Mouse (Mus musculus) stomach, embryonic 15.5 days (tissue): ENCODE results near the gene Slc39a8. TPM values are rescaled to one million over a fixed set of nuclear protein-coding genes. Genes with fewer than 3 reads are reported as not detected.

Experiments used
- ATAC-seq: fragments of 200-750 bp; cut with Nextera tagmentation; 2 replicates; pipeline ENCODE4 v1.8.0; 2017; ENCODE audit warnings: low read depth, moderate number of reproducible peaks, moderate TSS enrichment; ENCODE audit not compliant: insufficient read depth, low FRiP score
- H3K27ac ChIP-seq: fragments of 300-500 bp; sonication (generic); 2 replicates; pipeline ENCODE4 v1.5.1; 2015; ENCODE audit warnings: mild to moderate bottlenecking, inconsistent platforms
- H3K27me3 ChIP-seq: fragments of 300-500 bp; sonication (generic); replicated peaks from 2 replicates; pipeline ENCODE4 v1.6.1; 2015; ENCODE audit warnings: inconsistent platforms
- H3K36me3 ChIP-seq: fragments of 300-500 bp; sonication (generic); 2 replicates; pipeline ENCODE4 v1.6.1; 2015; ENCODE audit warnings: inconsistent platforms
- H3K4me1 ChIP-seq: fragments of 300-500 bp; sonication (generic); 2 replicates; pipeline ENCODE4 v1.6.1; 2015; ENCODE audit warnings: inconsistent platforms
- H3K4me2 ChIP-seq: fragments of 300-500 bp; sonication (generic); 2 replicates; pipeline ENCODE4 v1.6.1; 2015; ENCODE audit warnings: mild to moderate bottlenecking, inconsistent platforms
- H3K4me3 ChIP-seq: fragments of 300-500 bp; sonication (generic); replicated peaks from 2 replicates; pipeline ENCODE4 v1.5.1; 2015; ENCODE audit warnings: inconsistent platforms
- H3K9ac ChIP-seq: fragments of 300-500 bp; sonication (generic); 2 replicates; pipeline ENCODE4 v1.6.1; 2015; ENCODE audit warnings: inconsistent platforms
- H3K9me3 ChIP-seq: fragments of 300-500 bp; sonication (generic); 2 replicates; pipeline ENCODE4 v1.6.1; 2016; ENCODE audit warnings: inconsistent platforms
- whole genome bisulfite sequencing: fragments of 180-500 bp; shearing (Covaris S2); methylation state at CpG from one replicate; pipeline ENCODE4 v1.1.7; 2015; 5-methylcytosine and 5-hydroxymethylcytosine counted together
- polyA plus RNA-seq: library from polyadenylated mRNA; unstranded; fragments of >200 nt; fragmentation: Nextera tagmentation; extraction: Ambion mirVana; gene quantifications from 2 replicates; pipeline ENCODE4 v1.2.1, GENCODE M21; 2015

Gene Slc39a8
- polyA plus RNA-seq, 1 experiment from 2014 or later = 13.3 TPM

DNA sequence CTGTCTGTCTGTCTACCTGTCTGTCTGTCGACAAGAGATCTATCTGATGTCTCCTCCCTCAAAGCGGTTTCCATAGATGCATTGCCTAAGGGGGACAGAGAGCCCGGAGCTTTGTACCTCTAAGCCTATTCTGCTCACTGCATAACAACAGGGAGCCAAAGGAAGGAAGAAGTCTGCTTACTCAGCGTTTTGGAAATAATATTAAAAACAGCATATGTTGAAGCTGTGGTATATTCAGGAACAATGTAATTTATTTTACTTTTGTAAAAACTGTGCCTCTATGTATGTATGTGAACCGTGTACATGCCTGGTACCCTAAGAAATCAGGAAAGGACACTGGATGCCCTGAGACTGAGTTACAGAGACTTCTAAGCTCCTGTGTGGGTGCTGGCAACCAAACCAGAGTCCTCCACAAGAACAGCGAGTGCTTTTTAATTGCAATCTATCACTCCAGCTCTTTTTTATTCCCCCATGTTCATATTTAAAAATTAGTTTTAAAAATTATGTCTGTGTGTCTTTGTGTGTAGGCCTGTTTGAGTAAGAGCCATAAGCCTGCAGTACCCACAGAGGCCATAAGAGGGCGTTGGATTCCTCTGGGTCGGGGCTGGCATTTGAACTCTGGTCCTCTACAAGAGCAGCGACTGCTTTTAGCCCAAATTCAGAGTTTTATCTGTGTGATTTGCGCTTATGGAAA is 28.7 kb downstream of the Slc39a8 start:
- no peak overlapping the region for H3K4me2 ChIP-seq
- 82% methylated on average over 10 of the region's 10 CpGs for WGBS
- no peak for ATAC-seq
- H3K27me3 ChIP-seq = no peaks in the 10 kb centered on the region
- no peak overlapping the region for H3K27ac ChIP-seq
- H3K36me3 ChIP-seq = no peaks in the 10 kb centered on the region
- no peaks in the 10 kb centered on the region for H3K4me1 ChIP-seq
- H3K9ac ChIP-seq = no peak overlapping the region
- no peaks in the 10 kb centered on the region for H3K9me3 ChIP-seq
- no peak overlapping the region for H3K4me3 ChIP-seq

DNA sequence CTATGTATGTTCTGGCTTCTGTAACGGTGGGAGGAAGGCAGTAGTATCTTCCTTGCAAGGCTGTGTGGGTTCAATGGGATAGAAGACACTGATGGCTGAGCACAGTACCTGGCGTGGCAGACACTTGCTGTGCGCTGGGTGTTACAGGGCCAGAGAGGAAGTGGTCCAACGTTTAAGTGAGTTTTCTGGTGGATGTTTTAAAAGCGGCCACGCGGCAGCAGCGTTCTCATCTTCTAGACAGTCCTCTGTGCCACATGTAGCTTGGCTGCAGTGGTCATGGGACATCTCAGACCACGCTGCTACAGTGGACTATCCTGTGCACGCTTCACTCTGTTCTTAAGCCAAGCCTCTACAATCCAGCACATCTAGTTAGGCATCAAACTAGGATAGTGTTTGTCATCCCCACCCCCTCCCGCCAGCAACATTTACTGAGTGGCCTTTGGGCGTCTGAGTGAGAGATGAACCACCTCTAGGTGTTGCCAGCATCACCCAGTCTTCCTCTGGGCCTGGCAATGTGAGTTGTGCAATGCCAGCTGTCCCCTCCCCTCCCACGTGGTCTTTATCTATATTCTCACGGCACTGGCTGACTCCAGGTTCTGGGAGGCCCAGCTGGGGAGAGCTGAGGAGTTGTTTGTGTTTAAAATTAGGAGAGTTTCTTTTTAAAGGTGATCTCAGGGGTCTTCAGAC is 29.4 kb downstream of the Slc39a8 start:
- Histone ChIP-seq H3K27ac (no peak overlapping the region), H3K4me2 (no peak overlapping the region), H3K4me3 (no peak overlapping the region), H3K36me3 (no peaks in the 10 kb centered on the region), H3K27me3 (no peaks in the 10 kb centered on the region), H3K4me1 (no peaks in the 10 kb centered on the region), H3K9me3 (no peaks in the 10 kb centered on the region), H3K9ac (no peak overlapping the region)
- WGBS = 73% methylated on average over 14 of the region's 14 CpGs
- peak; percentile 81; the same call in 1 of the 2 replicates for ATAC-seq

DNA sequence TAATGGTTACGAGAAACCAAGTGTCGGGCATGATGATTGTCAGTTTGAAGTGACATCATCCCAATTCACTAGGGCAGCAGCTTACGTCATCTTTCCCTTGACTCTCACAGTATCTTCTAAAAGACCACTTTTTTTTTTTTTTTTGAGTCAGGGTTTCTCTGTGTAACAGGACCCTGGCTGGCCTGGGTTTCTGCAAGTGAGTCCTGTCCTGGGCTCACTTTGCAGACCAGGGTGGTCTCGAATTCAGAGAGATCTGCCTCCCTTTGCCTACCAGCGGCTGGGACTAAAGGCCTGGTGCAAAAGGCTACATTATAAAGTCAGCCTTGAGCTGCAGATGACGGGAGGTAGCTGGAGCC is 29.9 kb downstream of the Slc39a8 start:
- Histone ChIP-seq H3K4me3 (no peak overlapping the region), H3K9me3 (no peaks in the 10 kb centered on the region), H3K27me3 (no peaks in the 10 kb centered on the region), H3K27ac (no peak overlapping the region), H3K9ac (no peak overlapping the region), H3K4me1 (no peaks in the 10 kb centered on the region), H3K4me2 (no peak overlapping the region), H3K36me3 (no peaks in the 10 kb centered on the region)
- ATAC-seq = no peak
- 74% methylated on average over 6 of the region's 6 CpGs for WGBS

DNA sequence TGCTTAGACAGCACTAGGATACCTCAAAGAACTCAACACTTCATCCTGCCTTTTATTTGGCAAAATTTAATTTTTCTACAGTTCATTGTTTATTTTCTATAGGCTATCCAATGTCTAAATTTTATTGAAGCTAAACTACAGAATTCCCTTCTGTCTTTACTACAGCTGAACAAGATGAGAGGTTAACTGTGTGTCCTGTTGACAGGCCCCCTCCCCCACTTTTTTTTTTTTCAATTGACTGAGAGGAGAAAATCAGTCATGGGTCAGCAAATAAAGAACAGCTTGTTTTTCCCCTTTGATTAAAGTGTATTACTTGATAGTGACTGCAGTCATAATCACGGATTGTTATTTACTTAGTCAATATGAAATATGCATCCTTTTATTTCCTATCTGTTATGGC is 31.2 kb downstream of the Slc39a8 start:
- Histone ChIP-seq H3K9me3 (no peaks in the 10 kb centered on the region), H3K4me3 (no peak overlapping the region), H3K9ac (no peak overlapping the region), H3K27ac (no peak overlapping the region), H3K4me1 (no peaks in the 10 kb centered on the region), H3K4me2 (no peak overlapping the region), H3K27me3 (no peaks in the 10 kb centered on the region), H3K36me3 (no peaks in the 10 kb centered on the region)
- no peak for ATAC-seq
- 46% methylated on average over 1 of the region's 1 CpGs for WGBS

DNA sequence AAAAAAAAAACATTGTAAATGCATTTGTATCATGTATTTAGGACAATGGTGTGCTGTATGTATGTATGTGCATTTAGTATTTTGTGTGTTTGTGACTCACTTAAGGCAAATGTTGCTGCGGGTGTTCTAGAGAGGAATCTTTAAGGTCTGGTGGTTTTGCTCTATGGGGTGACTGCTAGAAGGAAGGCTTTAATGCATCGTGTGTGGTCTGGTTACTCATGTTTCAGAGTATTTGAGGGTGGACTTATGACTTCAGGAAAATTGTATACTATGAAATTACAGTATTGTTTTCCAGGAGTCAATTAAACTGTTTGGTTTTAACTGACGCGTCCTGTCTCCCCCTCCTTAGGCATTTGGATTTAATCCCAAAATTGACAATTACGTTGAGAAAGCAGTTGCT is 32.1 kb downstream of the Slc39a8 start:
- no peak overlapping the region for H3K9ac ChIP-seq
- H3K9me3 ChIP-seq = no peaks in the 10 kb centered on the region
- no peaks in the 10 kb centered on the region for H3K4me1 ChIP-seq
- 53% methylated on average over 5 of the region's 5 CpGs for WGBS
- H3K4me2 ChIP-seq = no peak overlapping the region
- H3K27ac ChIP-seq = no peak overlapping the region
- H3K36me3 ChIP-seq = no peaks in the 10 kb centered on the region
- H3K27me3 ChIP-seq = no peaks in the 10 kb centered on the region
- no peak for ATAC-seq
- no peak overlapping the region for H3K4me3 ChIP-seq

DNA sequence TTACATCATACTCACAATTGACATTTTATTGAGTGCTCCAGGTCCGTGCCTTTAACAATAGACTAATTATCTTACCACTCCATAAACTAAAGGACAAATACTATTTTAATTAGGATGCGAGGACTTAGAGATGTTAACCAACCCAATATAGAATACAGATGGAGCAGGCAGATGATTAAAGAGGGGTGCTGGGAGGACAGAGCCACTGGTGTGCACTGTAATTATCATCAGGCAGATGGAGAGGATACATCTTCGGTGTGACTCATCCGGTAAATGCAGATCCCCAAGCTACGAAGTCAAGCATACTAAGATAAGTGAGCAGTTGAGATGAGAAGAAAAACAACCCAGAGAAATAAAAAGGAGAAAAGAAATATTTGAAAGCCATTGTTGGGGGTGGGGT is 34.4 kb downstream of the Slc39a8 start:
- 87% methylated on average over 5 of the region's 5 CpGs for WGBS
- Histone ChIP-seq H3K4me2 (no peak overlapping the region), H3K36me3 (no peaks in the 10 kb centered on the region), H3K27ac (no peak overlapping the region), H3K9ac (no peak overlapping the region), H3K4me3 (no peak overlapping the region), H3K9me3 (no peaks in the 10 kb centered on the region), H3K27me3 (no peaks in the 10 kb centered on the region), H3K4me1 (no peaks in the 10 kb centered on the region)
- no peak for ATAC-seq

DNA sequence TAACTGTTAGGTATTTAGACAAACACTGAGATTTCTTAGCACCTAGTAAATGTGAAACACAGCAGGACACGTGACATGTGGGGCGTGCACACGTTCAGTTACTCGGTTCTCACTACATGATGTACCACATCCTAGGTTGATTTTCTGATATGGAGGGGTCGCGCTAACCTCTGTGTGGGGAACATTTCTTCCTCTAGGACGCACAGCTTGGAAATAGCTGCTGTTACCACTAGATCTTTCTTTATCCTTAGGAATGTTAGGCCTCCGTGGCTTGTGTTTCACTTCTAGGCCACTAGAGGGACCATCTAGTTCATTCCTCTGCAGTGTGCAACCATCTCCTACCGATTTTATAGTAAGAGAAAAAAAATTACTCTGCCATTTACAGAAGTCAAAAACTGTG is 37.7 kb downstream of the Slc39a8 start:
- no peaks in the 10 kb centered on the region for H3K36me3 ChIP-seq
- no peaks in the 10 kb centered on the region for H3K4me1 ChIP-seq
- ATAC-seq = peak; percentile 50; the same call in 1 of the 2 replicates
- H3K9ac ChIP-seq = no peak overlapping the region
- WGBS = 52% methylated on average over 9 of the region's 9 CpGs
- no peak overlapping the region for H3K4me3 ChIP-seq
- no peaks in the 10 kb centered on the region for H3K9me3 ChIP-seq
- no peak overlapping the region for H3K4me2 ChIP-seq
- no peak overlapping the region for H3K27ac ChIP-seq
- no peaks in the 10 kb centered on the region for H3K27me3 ChIP-seq

DNA sequence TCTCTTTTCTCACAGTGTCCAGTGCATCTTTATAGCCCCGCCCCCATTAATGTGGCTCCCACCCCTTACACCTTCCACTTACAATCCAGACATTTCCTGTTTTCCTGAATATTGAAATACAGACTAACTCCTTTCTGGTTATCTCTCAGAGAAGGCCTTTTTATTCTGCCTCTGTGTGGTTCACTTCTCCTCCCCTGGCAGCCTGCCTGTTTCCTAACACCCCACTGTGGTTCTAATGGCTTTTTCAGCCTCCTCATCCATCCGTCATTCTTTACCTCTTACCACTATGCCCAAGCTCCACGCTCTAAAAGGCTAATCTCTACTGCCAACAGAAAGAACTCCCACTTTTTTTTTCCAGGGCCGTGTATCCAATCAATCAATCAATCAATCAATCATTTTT is 44.0 kb downstream of the Slc39a8 start:
- H3K27ac ChIP-seq = no peak overlapping the region
- no peak for ATAC-seq
- WGBS = 60% methylated on average over 4 of the region's 4 CpGs

DNA sequence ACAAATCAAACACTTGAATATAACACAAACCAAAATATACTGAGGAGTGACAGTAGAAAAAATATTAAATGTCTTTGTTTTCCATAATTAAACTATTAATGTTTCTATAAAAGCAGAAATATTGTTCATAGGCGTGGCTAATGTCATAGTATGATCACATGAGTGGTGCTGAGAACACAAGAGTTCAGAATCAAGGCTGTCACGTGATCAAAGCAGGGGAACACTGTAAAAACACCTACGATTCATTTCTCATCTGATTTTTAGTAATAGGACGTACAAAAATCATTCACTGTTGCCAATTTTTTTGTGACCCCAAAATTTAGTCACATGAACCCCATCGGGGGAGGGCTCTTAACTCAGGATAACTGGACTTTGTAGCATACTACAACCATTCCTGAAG is 47.2 kb downstream of the Slc39a8 start:
- no peak overlapping the region for H3K4me3 ChIP-seq
- WGBS = 86% methylated on average over 5 of the region's 5 CpGs

More for the DNA sequence above, 44.0 kb downstream of the Slc39a8 start:
- Histone ChIP-seq H3K4me2 (no peak overlapping the region), H3K27me3 (no peaks in the 10 kb centered on the region), H3K9ac (no peak overlapping the region), H3K4me1 (no peaks in the 10 kb centered on the region), H3K4me3 (no peak overlapping the region), H3K36me3 (no peaks in the 10 kb centered on the region), H3K9me3 (no peaks in the 10 kb centered on the region)

DNA sequence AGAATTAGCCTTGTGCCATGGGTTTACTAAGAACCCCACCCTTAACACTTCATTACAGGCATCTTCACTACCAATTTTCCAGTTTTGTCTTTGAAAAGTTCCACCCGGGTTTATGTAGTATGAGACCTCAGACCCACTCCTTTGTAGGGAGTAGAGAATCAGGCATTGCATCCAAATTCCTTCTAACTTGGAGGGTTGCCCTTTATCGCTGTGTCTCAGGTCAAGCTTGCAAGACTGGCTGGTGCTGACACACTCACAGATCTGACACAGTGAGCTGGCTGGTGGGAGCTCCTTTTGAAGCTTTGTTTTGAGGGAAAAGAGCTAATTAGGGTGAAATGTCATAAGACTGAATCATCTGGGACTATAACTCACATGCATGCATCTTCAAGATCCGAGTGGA is 48.5 kb downstream of the Slc39a8 start:
- Histone ChIP-seq H3K9ac (no peak overlapping the region), H3K27ac (no peak overlapping the region), H3K4me3 (no peak overlapping the region), H3K9me3 (no peaks in the 10 kb centered on the region), H3K4me2 (no peak overlapping the region), H3K27me3 (no peaks in the 10 kb centered on the region), H3K4me1 (no peaks in the 10 kb centered on the region), H3K36me3 (no peaks in the 10 kb centered on the region)
- WGBS = 80% methylated on average over 3 of the region's 3 CpGs
- ATAC-seq = no peak

More for the DNA sequence above, 47.2 kb downstream of the Slc39a8 start:
- ATAC-seq = no peak
- Histone ChIP-seq H3K27me3 (no peaks in the 10 kb centered on the region), H3K4me2 (no peak overlapping the region), H3K4me1 (no peaks in the 10 kb centered on the region), H3K9me3 (no peaks in the 10 kb centered on the region), H3K9ac (no peak overlapping the region), H3K36me3 (no peaks in the 10 kb centered on the region), H3K27ac (no peak overlapping the region)

DNA sequence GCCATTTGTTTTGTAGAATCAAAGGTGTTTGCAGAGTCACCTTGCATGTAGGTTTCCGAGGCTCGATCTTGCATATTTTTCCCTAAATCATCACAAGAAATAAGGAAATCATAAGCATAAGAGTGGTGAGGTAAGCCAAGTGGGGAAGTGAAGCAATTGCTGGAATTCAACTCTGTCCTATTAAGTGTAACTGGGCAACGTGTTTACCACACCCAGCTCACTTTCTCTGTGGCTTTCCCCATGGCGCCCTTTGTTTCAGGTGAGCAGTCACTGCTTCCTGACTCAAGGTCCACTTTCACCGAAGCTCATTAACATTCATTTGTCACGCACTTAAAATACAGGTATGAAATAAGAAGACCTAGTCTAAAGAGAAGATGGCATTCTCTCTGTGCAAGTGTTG is 53.0 kb downstream of the Slc39a8 start:
- H3K27me3 ChIP-seq = no peaks in the 10 kb centered on the region
- no peak overlapping the region for H3K4me3 ChIP-seq
- no peak overlapping the region for H3K9ac ChIP-seq
- no peak overlapping the region for H3K27ac ChIP-seq
- WGBS = 91% methylated on average over 6 of the region's 6 CpGs
- no peaks in the 10 kb centered on the region for H3K9me3 ChIP-seq
- no peaks in the 10 kb centered on the region for H3K36me3 ChIP-seq
- no peak overlapping the region for H3K4me2 ChIP-seq
- H3K4me1 ChIP-seq = no peaks in the 10 kb centered on the region
- no peak for ATAC-seq

DNA sequence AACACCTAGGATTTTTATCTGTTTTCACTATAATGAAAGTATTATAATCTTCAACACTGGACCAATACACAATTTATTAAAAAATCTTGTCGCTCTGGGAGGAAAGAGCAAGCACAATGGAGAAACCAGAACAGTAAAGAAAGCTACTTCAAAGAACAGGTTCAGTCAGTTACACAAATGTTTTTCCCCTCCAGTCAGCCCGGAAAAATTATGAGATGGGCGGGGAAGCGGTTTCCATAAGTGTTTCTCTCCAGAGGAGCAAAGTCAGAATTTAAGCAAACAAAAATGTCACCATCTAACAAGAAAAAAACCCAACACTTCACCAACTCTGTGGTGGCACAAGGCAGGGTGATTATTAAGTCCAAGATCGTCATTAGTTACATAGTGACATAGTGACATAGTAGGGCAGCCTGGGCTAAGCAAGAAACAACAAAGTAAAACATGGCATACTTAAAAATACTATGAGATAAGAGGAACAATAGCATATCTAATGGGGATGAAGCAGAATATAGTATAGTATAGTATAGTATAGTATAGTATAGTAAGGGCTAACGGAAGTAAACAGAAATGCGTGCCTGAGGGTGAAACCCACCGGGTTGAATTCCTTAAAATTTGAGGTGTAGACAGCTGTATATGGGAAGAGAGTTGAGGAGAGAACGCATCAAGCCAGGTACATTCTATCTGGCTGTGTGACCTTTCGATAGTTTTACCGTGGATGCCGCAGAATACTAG is 61.0 kb downstream of the Slc39a8 start:
- Histone ChIP-seq H3K4me1 (no peaks in the 10 kb centered on the region), H3K27ac (no peak overlapping the region), H3K4me2 (no peak overlapping the region), H3K36me3 (no peaks in the 10 kb centered on the region), H3K9me3 (no peaks in the 10 kb centered on the region), H3K27me3 (no peaks in the 10 kb centered on the region), H3K4me3 (no peak overlapping the region), H3K9ac (no peak overlapping the region)
- ATAC-seq = no peak; the same call in 1 of the 2 replicates
- WGBS = 64% methylated on average over 12 of the region's 12 CpGs
